Mouse (Mus musculus) MEL (cell line): ENCODE results near the gene Vwa3a. TPM values are rescaled to one million over a fixed set of nuclear protein-coding genes. Genes with fewer than 3 reads are reported as not detected.

Experiments
- DNase-seq: peaks from one replicate; pipeline ENCODE4 v3.0.0; 2011; ENCODE audit warnings: low read depth, low spot score
- H3K27ac ChIP-seq: 2 replicates; pipeline ENCODE4 v1.5.1; 2012; ENCODE audit warnings: low read depth, mild to moderate bottlenecking, control low read depth, low read length, moderate library complexity; ENCODE audit not compliant: control insufficient read depth
- H3K27me3 ChIP-seq, 2 experiments: fragments of 150-350 bp in 1 of 2; sonication (generic) in 1 of 2; 2 replicates each; pipeline ENCODE4 v1.6.1; 2012; ENCODE audit warnings: low read length in 2 of 2, mild to moderate bottlenecking in 2 of 2, improper control_type of control experiment in 1 of 2, moderate library complexity in 1 of 2; ENCODE audit not compliant: insufficient read depth in 2 of 2, control insufficient read depth in 1 of 2
- H3K36me3 ChIP-seq, 2 experiments: 2 replicates each; pipeline ENCODE4 v1.6.1; 2012 to 2014; ENCODE audit warnings: low read length in 2 of 2, improper control_type of control experiment in 1 of 2, inconsistent platforms in 1 of 2, mild to moderate bottlenecking in 1 of 2; ENCODE audit not compliant: insufficient read depth in 2 of 2, control insufficient read depth in 1 of 2
- H3K4me1 ChIP-seq, 2 experiments: fragments of 150-350 bp in 1 of 2; sonication (generic) in 1 of 2; 2 replicates each; pipeline ENCODE4 v1.6.1; 2012; ENCODE audit warnings: low read length in 2 of 2, improper control_type of control experiment in 1 of 2, mild to moderate bottlenecking in 1 of 2; ENCODE audit not compliant: insufficient read depth in 2 of 2, control insufficient read depth in 1 of 2
- H3K4me3 ChIP-seq, 2 experiments: fragments of 150-350 bp in 1 of 2; sonication (generic) in 1 of 2; 2 replicates each; pipeline ENCODE4 v1.5.1; 2012; ENCODE audit warnings: low read depth in 2 of 2, low read length in 2 of 2, mild to moderate bottlenecking in 2 of 2, moderate library complexity in 2 of 2, control low read depth in 1 of 2, improper control_type of control experiment in 1 of 2; ENCODE audit not compliant: control insufficient read depth in 1 of 2, insufficient read depth in 1 of 2
- H3K79me2 ChIP-seq: 2 replicates; pipeline ENCODE4 v1.6.1; 2012; ENCODE audit warnings: mild to moderate bottlenecking, low read length, moderate library complexity; ENCODE audit not compliant: control insufficient read depth, poor library complexity, insufficient read depth
- H3K9ac ChIP-seq: 2 replicates; pipeline ENCODE4 v1.6.1; 2012; ENCODE audit warnings: low read depth, mild to moderate bottlenecking, control low read depth, low read length, moderate library complexity; ENCODE audit not compliant: control insufficient read depth, poor library complexity, severe bottlenecking
- H3K9me3 ChIP-seq: fragments of 150-350 bp; sonication (generic); replicated peaks from 2 replicates; pipeline ENCODE4 v1.6.1; 2012; ENCODE audit warnings: mild to moderate bottlenecking, low read length, improper control_type of control experiment, moderate library complexity; ENCODE audit not compliant: insufficient read depth
- BHLHE40 ChIP-seq: IDR thresholded peaks from 2 replicates; pipeline ENCODE4 v1.6.1; 2012; ENCODE audit warnings: low read depth, mild to moderate bottlenecking, inconsistent platforms, low read length, improper control_type of control experiment, borderline replicate concordance
- CHD1 ChIP-seq: IDR thresholded peaks from 2 replicates; pipeline ENCODE4 v1.6.1; 2012; ENCODE audit warnings: low read depth, mild to moderate bottlenecking, inconsistent platforms, low read length, improper control_type of control experiment
- CHD2 ChIP-seq: IDR thresholded peaks from 2 replicates; pipeline ENCODE4 v1.6.1; 2011; ENCODE audit warnings: low read length, improper control_type of control experiment
- CTCF ChIP-seq, 3 experiments: IDR thresholded peaks in 2 of 3; conservative IDR thresholded peaks in 1 of 3; 2 replicates each; pipeline ENCODE4 v1.5.1; 2011 to 2012; ENCODE audit warnings: low read length in 3 of 3, low read depth in 2 of 3, mild to moderate bottlenecking in 2 of 3, improper control_type of control experiment in 1 of 3, inconsistent platforms in 1 of 3, mixed read lengths in 1 of 3, moderate library complexity in 1 of 3; ENCODE audit not compliant: control insufficient read depth in 1 of 3, insufficient read depth in 1 of 3, poor library complexity in 1 of 3, severe bottlenecking in 1 of 3
- E2F4 ChIP-seq: IDR thresholded peaks from 2 replicates; pipeline ENCODE4 v1.6.1; 2011; ENCODE audit warnings: low read depth, low read length, improper control_type of control experiment, borderline replicate concordance
- ELF1 ChIP-seq: IDR thresholded peaks from 2 replicates; pipeline ENCODE4 v1.6.1; 2014; ENCODE audit warnings: low read depth, mild to moderate bottlenecking, inconsistent platforms, low read length, improper control_type of control experiment, moderate library complexity
- EP300 ChIP-seq, 2 experiments: IDR thresholded peaks; 2 replicates each; pipeline ENCODE4 v1.6.1; 2011; ENCODE audit warnings: improper control_type of control experiment in 2 of 2, low read length in 2 of 2, low read depth in 1 of 2, mild to moderate bottlenecking in 1 of 2
- ETS1 ChIP-seq: IDR thresholded peaks from 2 replicates; pipeline ENCODE4 v1.6.1; 2012; ENCODE audit warnings: low read depth, mild to moderate bottlenecking, inconsistent platforms, low read length, improper control_type of control experiment, moderate library complexity
- JUND ChIP-seq: IDR thresholded peaks from 2 replicates; pipeline ENCODE4 v1.6.1; 2011; ENCODE audit warnings: low read depth, mild to moderate bottlenecking, improper control_type of control experiment, low read length
- KAT2A ChIP-seq: conservative IDR thresholded peaks from 2 replicates; pipeline ENCODE4 v1.6.1; 2012; ENCODE audit warnings: low read depth, low read length, improper control_type of control experiment, inconsistent platforms
- MAX ChIP-seq: IDR thresholded peaks from 2 replicates; pipeline ENCODE4 v1.6.1; 2011; ENCODE audit warnings: low read length, improper control_type of control experiment
- MAZ ChIP-seq: IDR thresholded peaks from 2 replicates; pipeline ENCODE4 v1.6.1; 2012; ENCODE audit warnings: low read depth, mild to moderate bottlenecking, inconsistent platforms, low read length, improper control_type of control experiment
- MEF2A ChIP-seq: IDR thresholded peaks from 2 replicates; pipeline ENCODE4 v1.6.1; 2014; ENCODE audit warnings: low read depth, mild to moderate bottlenecking, inconsistent platforms, low read length, improper control_type of control experiment; ENCODE audit not compliant: poor library complexity, insufficient replicate concordance, severe bottlenecking; ENCODE audit errors: extremely low read depth
- MYB ChIP-seq: IDR thresholded peaks from 2 replicates; pipeline ENCODE4 v1.6.1; 2011; ENCODE audit warnings: mild to moderate bottlenecking, low read depth, low read length, improper control_type of control experiment
- MYC ChIP-seq: IDR thresholded peaks from 2 replicates; pipeline ENCODE4 v1.6.1; 2011; ENCODE audit warnings: low read depth, mild to moderate bottlenecking, low read length, improper control_type of control experiment, moderate library complexity
- NRF1 ChIP-seq: IDR thresholded peaks from 2 replicates; pipeline ENCODE4 v1.6.1; 2014; ENCODE audit warnings: low read depth, mild to moderate bottlenecking, inconsistent platforms, low read length, improper control_type of control experiment, moderate library complexity; ENCODE audit not compliant: poor library complexity, insufficient read depth, severe bottlenecking
- POLR2A ChIP-seq, 2 experiments: IDR thresholded peaks; 2 replicates each; pipeline ENCODE4 v1.6.1; 2011 to 2012; ENCODE audit warnings: low read length in 2 of 2, mild to moderate bottlenecking in 2 of 2, control low read depth in 1 of 2, improper control_type of control experiment in 1 of 2, low read depth in 1 of 2, moderate library complexity in 1 of 2; ENCODE audit not compliant: control insufficient read depth in 1 of 2, insufficient read depth in 1 of 2, poor library complexity in 1 of 2
- POLR2AphosphoS5 ChIP-seq: IDR thresholded peaks from 2 replicates; pipeline ENCODE4 v1.6.1; 2012; ENCODE audit warnings: low read depth, borderline replicate concordance, mild to moderate bottlenecking, inconsistent platforms, low read length, moderate library complexity, mixed read lengths
- RAD21 ChIP-seq: IDR thresholded peaks from 2 replicates; pipeline ENCODE4 v1.6.1; 2011; ENCODE audit warnings: mild to moderate bottlenecking, low read depth, low read length, improper control_type of control experiment
- RCOR1 ChIP-seq: IDR thresholded peaks from 2 replicates; pipeline ENCODE4 v1.6.1; 2012; ENCODE audit warnings: low read depth, mild to moderate bottlenecking, inconsistent platforms, low read length, improper control_type of control experiment
- SIN3A ChIP-seq: IDR thresholded peaks from 2 replicates; pipeline ENCODE4 v1.6.1; 2012; ENCODE audit warnings: low read length, improper control_type of control experiment, inconsistent platforms
- SMC3 ChIP-seq: IDR thresholded peaks from 2 replicates; pipeline ENCODE4 v1.6.1; 2011; ENCODE audit warnings: low read depth, low read length, improper control_type of control experiment
- TAL1 ChIP-seq: IDR thresholded peaks from 2 replicates; pipeline ENCODE4 v1.6.1; 2012; ENCODE audit warnings: mild to moderate bottlenecking, inconsistent platforms, low read length, moderate library complexity, mixed read lengths
- TBP ChIP-seq: IDR thresholded peaks from 2 replicates; pipeline ENCODE4 v1.8.0; 2011; ENCODE audit warnings: low read depth, low read length, improper control_type of control experiment
- TCF12 ChIP-seq: IDR thresholded peaks from 2 replicates; pipeline ENCODE4 v1.6.1; 2014; ENCODE audit warnings: low read depth, mild to moderate bottlenecking, inconsistent platforms, low read length, improper control_type of control experiment, moderate library complexity
- USF1 ChIP-seq: IDR thresholded peaks from 2 replicates; pipeline ENCODE4 v1.6.1; 2014; ENCODE audit warnings: low read depth, mild to moderate bottlenecking, inconsistent platforms, low read length, improper control_type of control experiment, moderate library complexity
- ZC3H11A ChIP-seq: IDR thresholded peaks from 2 replicates; pipeline ENCODE4 v1.6.1; 2012; ENCODE audit warnings: low read depth, mild to moderate bottlenecking, inconsistent platforms, low read length, improper control_type of control experiment
- ZKSCAN1 ChIP-seq: IDR thresholded peaks from 2 replicates; pipeline ENCODE4 v1.6.1; 2012; ENCODE audit warnings: low read depth, mild to moderate bottlenecking, inconsistent platforms, low read length, improper control_type of control experiment, moderate library complexity
- ZMIZ1 ChIP-seq: IDR thresholded peaks from 2 replicates; pipeline ENCODE4 v1.6.1; 2012; ENCODE audit warnings: low read depth, mild to moderate bottlenecking, inconsistent platforms, low read length, improper control_type of control experiment, moderate library complexity
- ZNF384 ChIP-seq: IDR thresholded peaks from 2 replicates; pipeline ENCODE4 v1.6.1; 2012; ENCODE audit warnings: low read depth, mild to moderate bottlenecking, inconsistent platforms, low read length, improper control_type of control experiment
- polyA plus RNA-seq, 2 experiments: library from polyadenylated mRNA; stranded (reverse) in 1 of 2; unstranded in 1 of 2; fragments of >175 nt in 1 of 2; fragments of >200 nt in 1 of 2; gene quantifications; 2 replicates each; pipeline versions ENCODE4 v1.2.1 to v1.2.4; 2012; ENCODE audit warnings: low replicate concordance in 2 of 2, low read depth in 1 of 2; ENCODE audit not compliant: insufficient read length in 2 of 2, insufficient read depth in 1 of 2, missing spikeins in 1 of 2
- total RNA-seq: library from RNA; depleted of rRNA; stranded (reverse); fragments of 300-350 nt; gene quantifications from 2 replicates; pipeline ENCODE4 v1.2.3, GENCODE M21; 2012

Vwa3a gene
- total and polyA plus RNA-seq, 3 experiments, result not detected

DNA sequence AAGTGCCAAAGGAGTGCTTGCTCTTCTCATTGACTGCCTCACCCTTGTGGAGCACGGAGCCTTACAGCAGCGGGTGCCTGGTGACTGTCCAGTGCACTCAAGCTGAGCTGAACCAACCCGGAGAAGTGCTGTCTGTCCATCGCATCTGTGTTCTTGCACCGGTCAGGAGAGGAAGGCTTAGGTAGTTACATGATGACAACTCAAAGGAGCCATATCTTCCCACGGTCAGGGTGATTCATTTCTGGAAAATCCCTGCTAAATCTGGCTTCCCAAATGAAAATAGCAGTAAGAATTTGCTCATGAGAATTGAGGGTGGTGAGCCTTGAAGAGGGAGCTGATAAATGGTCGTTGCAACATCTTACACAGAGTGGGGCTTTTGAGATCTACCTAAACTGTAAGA lies 12.8 kb downstream of the Vwa3a start:
- no peaks in the 10 kb centered on the region; a peak in 1 of 4 replicates for H3K4me1 ChIP-seq
- no peak for TF ChIP-seq SIN3A
- no peak for TF ChIP-seq E2F4
- no peak for TF ChIP-seq RCOR1
- TF ChIP-seq POLR2A (IDR thresholded peaks at IDR 0.05; ENCODE audit: control insufficient read depth in 1 of 2, insufficient read depth in 1 of 2, low read depth in 1 of 2, low read length in 2 of 2, poor library complexity in 1 of 2), result no peak
- no peak for TF ChIP-seq CHD1
- TF ChIP-seq ZNF384, result no peak
- no peak for TF ChIP-seq CHD2
- no peak for TF ChIP-seq RAD21
- no peak for TF ChIP-seq BHLHE40
- no peak for TF ChIP-seq USF1
- no peak for TF ChIP-seq ETS1
- no peak for TF ChIP-seq EP300 (IDR thresholded peaks at IDR 0.05; ENCODE audit: low read depth in 1 of 2, low read length in 2 of 2)
- TF ChIP-seq CTCF (IDR thresholded peaks at IDR 0.05 in 2 of 3, conservative IDR thresholded peaks at IDR 0.05 in 1 of 3; ENCODE audit: control insufficient read depth in 1 of 3, insufficient read depth in 1 of 3, low read depth in 2 of 3, low read length in 3 of 3, poor library complexity in 1 of 3, severe bottlenecking in 1 of 3), result no peak
- TF ChIP-seq TBP, result no peak
- no peak for TF ChIP-seq ZC3H11A
- TF ChIP-seq ZMIZ1, result no peak
- no peak for TF ChIP-seq POLR2AphosphoS5
- no peaks in the 10 kb centered on the region for H3K79me2 ChIP-seq
- H3K27me3 ChIP-seq, result peaks cover 2 to 5% of the 10 kb centered on the region in 2 experiments; a peak in 3 of 4 replicates
- no peak overlapping the region for H3K9ac ChIP-seq
- H3K9me3 ChIP-seq, result no peaks in the 10 kb centered on the region
- no peak overlapping the region for H3K27ac ChIP-seq
- no peak for DNase-seq
- H3K36me3 ChIP-seq, result no peaks in the 10 kb centered on the region
- H3K4me3 ChIP-seq, result no peak overlapping the region

GRCm38 (mm10) chr7:120754671-120755070 lies 15.6 kb downstream of the Vwa3a start:
- Histone ChIP-seq H3K4me3 (no peak overlapping the region), H3K27ac (no peak overlapping the region), H3K4me1 (no peaks in the 10 kb centered on the region; a peak in 1 of 4 replicates), H3K9me3 (no peaks in the 10 kb centered on the region), H3K9ac (no peak overlapping the region), H3K79me2 (no peaks in the 10 kb centered on the region), H3K27me3 (peaks cover 0 to 2% of the 10 kb centered on the region in 2 experiments; a peak in 3 of 4 replicates), H3K36me3 (no peaks in the 10 kb centered on the region)
- peak; percentile 88 for DNase-seq
- TF ChIP-seq ZC3H11A (peak; percentile 92), KAT2A (no peak), NRF1 (peak; percentile 36; the same call in 1 of the 2 replicates), MEF2A (no peak), ZMIZ1 (no peak), MYB (no peak), ELF1 (no peak), POLR2AphosphoS5 (no peak), TBP (no peak), MYC (no peak), SMC3 (peak; percentile 97), CTCF (IDR thresholded peaks at IDR 0.05 in 2 of 3, conservative IDR thresholded peaks at IDR 0.05 in 1 of 3; ENCODE audit: control insufficient read depth in 1 of 3, insufficient read depth in 1 of 3, low read depth in 2 of 3, low read length in 3 of 3, poor library complexity in 1 of 3, severe bottlenecking in 1 of 3) (peak; percentile 74 to 98 (median 89)), EP300 (IDR thresholded peaks at IDR 0.05; ENCODE audit: low read depth in 1 of 2, low read length in 2 of 2) (no peak), JUND (no peak), RCOR1 (no peak), ZKSCAN1 (no peak), TAL1 (no peak), ZNF384 (0 out of 2 replicates have a peak, but pooled peaks have one; percentile 21), TCF12 (no peak), RAD21 (peak; percentile 86), MAZ (no peak), MAX (no peak), POLR2A (IDR thresholded peaks at IDR 0.05; ENCODE audit: control insufficient read depth in 1 of 2, insufficient read depth in 1 of 2, low read depth in 1 of 2, low read length in 2 of 2, poor library complexity in 1 of 2) (no peak)
